Mouse (Mus musculus) gastrocnemius, adult 18-20 months (tissue): ENCODE measurements around the gene Adamts10. TPM values are rescaled to one million over a fixed set of nuclear protein-coding genes. Genes with fewer than 3 reads are reported as not detected.
A peak's percentile ranks its signal among the peaks of the same experiment; 100 is the strongest.

Experiments
- DNase-seq: peaks from one replicate; pipeline ENCODE4 v3.0.0; 2021; ENCODE audit warnings: low spot score
- long read RNA-seq, 2 experiments: library from polyadenylated mRNA; stranded (forward); transcript quantifications; one replicate each; pipeline ENCODE4 v2.0.0; 2021
- total RNA-seq, 2 experiments: library from RNA; stranded (reverse); gene quantifications; 2 replicates each; pipeline ENCODE4 v1.2.3; 2021

Gene Adamts10
- total RNA-seq = 1 to 10 TPM; 4.7 TPM
- long read RNA-seq, experiment 1, full-length matches to known transcripts = 2 of 6 reads
- long read RNA-seq, experiment 1, partial matches to known transcripts = 1 of 6 reads
- long read RNA-seq, experiment 1, other reads (novel, unspliced or antisense) = 3 of 6 reads
- long read RNA-seq, experiment 2, partial matches to known transcripts = 0 of 5 reads
- long read RNA-seq, experiment 2, other reads (novel, unspliced or antisense) = 5 of 5 reads

GRCm38 (mm10) chr17:33523918-33524755 is at the start of gene Adamts10:
Adamts10 (plus strand) TSS chr17:33524204.
- peak; percentile 60 for DNase-seq

- DNase-seq = no peak
Observed at GRCm38 (mm10) chr17:33484020-33484419, 40.0 kb upstream of the Adamts10 start.

GRCm38 (mm10) chr17:33487211-33487610 is 36.8 kb upstream of the Adamts10 start:
- DNase-seq = no peak

GRCm38 (mm10) chr17:33487652-33488051 is 36.4 kb upstream of the Adamts10 start:
- peak; percentile 11 for DNase-seq

- DNase-seq = no peak
Observed at GRCm38 (mm10) chr17:33491371-33491770, 32.6 kb upstream of the Adamts10 start.

- DNase-seq = peak; percentile 25
Observed at GRCm38 (mm10) chr17:33493065-33493464, 30.9 kb upstream of the Adamts10 start.

GRCm38 (mm10) chr17:33494586-33494985 is 29.4 kb upstream of the Adamts10 start:
- no peak for DNase-seq

GRCm38 (mm10) chr17:33498918-33499317 is 25.1 kb upstream of the Adamts10 start:
- no peak for DNase-seq

GRCm38 (mm10) chr17:33508386-33508785 is 15.6 kb upstream of the Adamts10 start:
- no peak for DNase-seq

- no peak for DNase-seq
Observed at GRCm38 (mm10) chr17:33510172-33510571, 13.8 kb upstream of the Adamts10 start.

GRCm38 (mm10) chr17:33512441-33513415 is 11.3 kb upstream of the Adamts10 start:
- DNase-seq = no peak

- no peak for DNase-seq
Observed at GRCm38 (mm10) chr17:33513874-33514273, 10.1 kb upstream of the Adamts10 start.

- DNase-seq = no peak
Observed at GRCm38 (mm10) chr17:33520366-33520765, 3.6 kb upstream of the Adamts10 start.

- no peak for DNase-seq
Observed at GRCm38 (mm10) chr17:33523431-33523917, 530 bp upstream of the Adamts10 start.

GRCm38 (mm10) chr17:33524806-33525373 is 886 bp downstream of the Adamts10 start:
- no peak for DNase-seq

- DNase-seq = peak; percentile 46
Observed at GRCm38 (mm10) chr17:33526506-33526905, 2.5 kb downstream of the Adamts10 start.

GRCm38 (mm10) chr17:33539106-33539675 is 15.2 kb downstream of the Adamts10 start:
- peak; percentile 49 for DNase-seq

GRCm38 (mm10) chr17:33539878-33540277 is 15.9 kb downstream of the Adamts10 start:
- DNase-seq = no peak

GRCm38 (mm10) chr17:33549212-33549611 is 25.2 kb downstream of the Adamts10 start:
- DNase-seq = no peak

- DNase-seq = no peak
Observed at GRCm38 (mm10) chr17:33550388-33550787, 26.4 kb downstream of the Adamts10 start.

GRCm38 (mm10) chr17:33552113-33552512 is 28.1 kb downstream of the Adamts10 start:
- DNase-seq = no peak
